Mouse (Mus musculus) frontal cortex, postnatal 36 days (tissue): ENCODE data around the gene Kpnb1.
A peak's percentile ranks its signal among the peaks of the same experiment; 100 is the strongest.
"Not testable (repeated sequence)": the region's sequence is repeated elsewhere in the genome, so short reads cannot be mapped to it uniquely, and the experiment has no call there.

Source experiments
- DNase-seq, 2 experiments: peaks; one replicate each; pipeline ENCODE4 v3.0.0; 2022; ENCODE audit warnings: low spot score in 2 of 2

Kpnb1 gene

DNA sequence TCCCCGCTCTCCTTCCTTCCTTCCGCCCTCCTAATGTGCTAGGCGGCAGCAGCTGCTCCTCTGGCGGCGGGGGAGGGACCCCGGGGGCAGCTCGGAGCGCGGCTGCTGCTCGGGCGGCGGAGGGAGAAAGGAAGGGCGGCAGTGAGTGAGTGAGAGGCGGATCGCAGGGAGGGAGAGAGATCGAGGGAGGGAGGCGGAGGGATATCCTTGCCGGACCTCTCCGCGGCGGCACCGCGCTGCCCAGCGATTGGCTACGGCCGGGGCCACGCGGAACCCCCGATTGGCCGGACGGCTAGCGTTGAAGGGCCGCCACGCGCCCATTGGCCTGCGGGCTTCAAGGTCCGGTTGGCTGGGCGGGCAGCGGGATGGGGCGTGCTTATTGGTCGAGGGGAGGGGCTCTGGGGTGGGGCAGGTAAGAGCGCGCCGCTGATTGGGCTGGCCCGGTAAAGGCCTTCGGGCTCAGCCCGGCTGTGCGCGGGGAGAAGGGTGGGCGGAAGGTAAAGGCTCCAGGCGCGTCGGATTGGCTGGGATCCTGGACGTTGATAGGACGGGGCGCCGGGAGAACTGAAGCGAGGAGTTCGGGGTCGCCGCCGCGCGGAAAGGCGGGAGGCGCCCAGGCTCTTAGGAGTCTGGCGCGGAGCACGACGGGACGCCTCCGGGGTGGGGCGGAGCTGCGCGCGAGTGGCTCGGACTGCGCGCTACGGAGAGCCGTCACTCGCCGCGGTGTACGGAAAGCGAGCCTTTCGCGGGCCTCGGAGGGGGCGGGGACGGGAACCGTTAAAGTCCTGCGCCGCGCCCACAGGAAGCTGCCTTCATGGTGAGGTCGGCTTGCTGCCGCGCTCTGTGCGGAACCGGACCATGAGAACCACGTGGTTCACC is at the start of gene Kpnb1:
TSS of gene Kpnb1 (minus strand) at position 118 of the 879 bp plus-strand sequence.
- DNase-seq, result peak; percentile 99

DNA sequence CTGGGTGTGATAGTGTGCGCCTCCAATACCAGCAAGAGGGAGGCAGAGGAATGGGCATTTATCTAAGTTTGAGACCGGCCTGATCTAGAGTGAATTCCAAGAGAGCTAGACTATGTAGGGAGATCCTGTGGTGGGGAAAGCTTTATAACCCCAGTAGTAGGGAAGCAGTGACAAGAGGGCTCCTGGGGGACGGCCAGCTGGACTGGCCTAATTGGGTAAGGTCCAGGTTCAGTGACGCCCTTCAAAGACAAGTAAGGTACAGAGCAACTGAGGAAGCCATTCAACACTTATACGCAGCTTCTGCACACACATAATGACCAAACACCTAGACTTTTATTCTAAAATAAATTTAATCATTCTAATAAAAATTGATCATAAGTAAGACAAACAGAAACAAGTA is 44.8 kb upstream of the Kpnb1 start:
- no peak for DNase-seq

DNA sequence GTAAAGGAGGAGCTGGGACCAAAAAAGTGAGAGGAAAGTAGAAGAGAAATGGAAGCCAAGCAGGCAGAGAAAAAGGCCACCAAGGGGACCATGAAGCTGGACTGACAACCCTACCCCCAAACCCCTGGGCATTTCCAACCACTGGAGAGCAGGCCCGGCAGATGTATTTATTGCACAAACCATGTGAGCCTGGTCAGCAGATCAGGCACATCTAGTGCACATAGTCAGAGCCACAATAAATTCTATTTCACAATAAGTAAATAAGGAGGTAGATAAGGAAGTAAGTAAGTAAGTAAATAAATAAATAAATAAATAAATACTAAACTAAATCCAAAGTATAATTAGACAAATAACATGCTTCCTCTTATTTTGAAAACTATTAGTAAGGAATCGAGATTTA is 41.7 kb upstream of the Kpnb1 start:
- no peak for DNase-seq

DNA sequence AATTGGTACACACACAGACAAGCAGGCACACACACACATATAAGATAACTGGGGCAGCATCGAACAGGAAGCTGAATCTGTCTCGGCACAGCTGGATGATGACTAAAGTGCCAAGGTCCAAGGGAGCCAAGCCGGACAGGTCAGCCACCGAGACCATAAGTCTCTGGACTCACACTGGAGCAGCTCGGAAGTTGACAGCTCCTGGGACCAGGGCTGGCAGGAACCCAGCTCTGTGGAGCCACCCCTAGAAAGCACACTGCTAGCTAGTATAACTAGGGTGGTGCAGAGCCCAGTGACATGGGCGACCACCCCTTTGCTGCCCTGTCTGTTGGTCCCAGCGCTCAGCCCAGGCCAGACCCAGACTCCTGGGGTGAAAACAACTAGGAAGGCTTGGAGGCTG is 41.3 kb upstream of the Kpnb1 start:
- no peak for DNase-seq

DNA sequence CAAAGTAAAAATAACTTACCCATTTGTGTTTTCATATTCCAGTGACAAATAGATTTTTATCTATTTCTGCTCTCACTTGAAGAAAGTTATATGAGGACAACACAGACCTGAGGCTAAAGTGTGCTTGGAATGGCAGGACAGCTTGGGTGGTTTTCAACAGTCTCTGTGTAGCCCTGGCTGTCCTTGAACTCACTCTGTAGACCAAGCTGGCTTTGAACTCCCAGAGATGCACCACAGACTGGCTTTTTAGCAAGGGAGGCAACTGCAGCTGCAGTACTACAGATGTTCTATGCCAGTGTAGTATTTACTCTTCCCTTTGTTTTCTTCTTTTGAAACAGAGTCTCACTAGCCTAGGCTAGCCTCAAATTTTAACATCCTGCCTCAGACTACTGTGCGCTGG is 38.5 kb upstream of the Kpnb1 start:
- no peak for DNase-seq

DNA sequence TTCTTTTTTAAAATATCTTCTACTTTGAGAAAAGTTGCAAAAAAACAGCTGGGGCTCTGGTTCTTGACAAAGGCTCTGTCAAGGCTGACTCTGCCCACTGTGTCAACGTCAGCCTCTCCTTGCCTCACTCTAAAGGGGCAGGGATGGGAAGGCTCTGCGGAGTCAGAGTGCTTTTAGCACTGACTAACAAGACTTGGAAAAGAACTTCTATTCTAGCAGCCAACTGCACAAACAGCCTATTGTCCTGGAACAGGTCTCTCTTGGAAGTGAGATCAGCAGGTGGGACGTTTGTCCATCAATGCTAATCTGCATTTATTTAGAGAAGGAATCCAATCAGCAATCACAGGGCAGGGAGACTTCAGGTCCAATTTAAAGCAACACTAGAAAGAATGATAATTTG is 35.8 kb upstream of the Kpnb1 start:
- DNase-seq, result no peak

DNA sequence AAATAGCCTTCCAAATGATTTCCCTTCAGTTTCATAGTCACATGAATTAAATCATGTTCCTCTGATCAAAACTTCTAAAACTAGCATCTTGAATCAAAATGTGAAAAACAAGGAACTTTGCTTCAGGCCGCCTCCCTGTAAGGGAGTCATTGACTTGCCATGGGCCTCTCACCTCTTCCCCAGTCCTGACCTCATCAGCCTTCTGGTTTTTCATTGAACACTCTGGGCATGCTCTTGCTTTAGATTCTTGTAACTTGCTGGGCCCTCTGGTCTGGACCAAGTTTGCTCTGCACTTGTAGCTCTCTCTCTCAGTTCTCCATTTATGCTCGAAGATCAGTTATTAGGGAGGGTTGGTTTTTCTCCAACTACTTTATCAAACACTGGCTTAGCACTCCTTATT is 33.9 kb upstream of the Kpnb1 start:
- DNase-seq, result no peak

DNA sequence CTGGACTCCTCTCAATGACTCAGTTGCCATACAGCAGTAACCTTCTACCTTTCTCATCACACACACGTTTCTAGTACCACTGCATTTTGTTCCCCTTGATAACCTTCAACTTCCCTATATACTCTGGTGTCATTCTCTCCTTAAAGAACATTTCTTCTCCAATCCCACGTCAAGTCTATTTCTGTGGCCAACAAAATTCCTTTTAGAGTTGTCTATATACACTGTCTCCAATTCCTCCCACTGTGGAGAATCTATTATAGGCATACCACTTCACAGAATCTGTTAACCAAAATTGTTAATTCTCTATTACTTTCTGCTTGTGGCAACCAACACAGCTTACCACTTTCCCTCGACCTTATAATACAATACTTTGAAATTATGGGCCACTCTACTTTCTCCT is 32.5 kb upstream of the Kpnb1 start:
- DNase-seq, result peak in 1 of 2 experiments; percentile 24

DNA sequence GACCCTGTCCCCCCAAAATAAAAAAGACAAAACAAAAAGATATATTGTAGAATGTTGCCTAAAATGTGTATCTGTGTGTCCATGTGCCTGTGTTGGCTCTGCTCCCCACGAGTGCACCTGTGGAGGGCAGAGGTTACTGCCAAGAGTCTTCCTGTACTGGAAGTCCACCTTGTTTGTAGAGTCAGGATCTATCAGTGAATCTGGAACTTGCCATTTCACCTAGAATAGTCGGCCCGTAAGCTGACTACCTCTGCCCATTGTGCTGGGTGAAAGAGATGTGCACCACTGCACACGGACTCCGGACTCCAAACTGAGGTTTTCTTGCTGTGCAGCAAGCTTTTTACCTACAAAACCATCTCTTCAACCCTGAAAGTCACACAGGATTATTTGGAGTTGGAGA is 26.7 kb upstream of the Kpnb1 start:
- DNase-seq, result no peak

DNA sequence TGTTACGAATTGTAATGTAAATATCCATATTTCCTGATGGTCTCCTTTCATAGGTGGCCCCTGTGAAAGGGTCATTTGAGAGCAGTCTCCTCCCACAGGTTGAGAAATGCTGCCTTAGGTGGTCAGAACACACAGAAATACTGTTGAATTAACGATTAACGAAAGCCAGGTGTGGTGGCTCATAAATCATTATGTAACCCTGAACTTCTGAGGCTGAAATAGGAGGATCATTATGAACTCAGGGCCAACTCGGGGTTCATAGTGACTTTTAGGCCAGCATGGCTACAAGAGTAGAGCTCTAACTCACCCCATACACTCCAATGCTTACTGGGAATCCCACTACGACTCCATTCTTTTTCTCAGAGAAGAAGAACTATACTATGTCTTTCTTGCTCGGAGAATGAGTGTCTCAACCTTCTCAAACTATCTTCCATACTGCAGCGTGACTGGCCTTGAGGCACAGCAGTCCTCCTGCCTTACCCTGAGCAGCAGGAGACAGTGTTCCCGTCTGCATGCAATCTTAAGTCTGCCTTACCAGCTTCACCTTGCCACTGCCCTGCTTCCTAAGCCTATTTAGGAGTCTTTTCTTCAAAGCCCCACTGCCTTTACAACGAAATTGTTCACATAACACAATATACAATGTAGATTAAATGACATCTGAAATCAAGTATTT is 23.2 kb upstream of the Kpnb1 start:
- DNase-seq, result no peak

DNA sequence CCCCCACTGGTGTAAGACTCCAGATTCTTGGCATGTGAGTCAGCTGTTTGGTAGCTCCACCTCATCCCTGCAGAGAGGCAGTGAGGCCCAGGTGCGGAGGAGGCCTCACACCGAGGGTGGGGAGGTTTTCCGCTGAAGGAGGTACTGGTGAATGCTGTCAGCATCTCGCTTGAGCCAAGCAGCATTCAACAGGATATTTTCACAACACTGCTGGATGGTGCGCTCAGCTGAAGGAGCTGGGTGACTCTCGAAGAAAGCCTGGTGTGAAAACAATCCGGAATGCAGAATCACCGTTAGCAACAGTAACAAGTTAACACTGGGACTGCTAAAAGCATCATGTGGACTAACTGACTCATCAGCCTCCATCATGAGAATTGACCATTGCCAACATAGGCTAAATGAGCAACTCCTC is 19.3 kb upstream of the Kpnb1 start:
- DNase-seq, result peak; percentile 62 to 72

DNA sequence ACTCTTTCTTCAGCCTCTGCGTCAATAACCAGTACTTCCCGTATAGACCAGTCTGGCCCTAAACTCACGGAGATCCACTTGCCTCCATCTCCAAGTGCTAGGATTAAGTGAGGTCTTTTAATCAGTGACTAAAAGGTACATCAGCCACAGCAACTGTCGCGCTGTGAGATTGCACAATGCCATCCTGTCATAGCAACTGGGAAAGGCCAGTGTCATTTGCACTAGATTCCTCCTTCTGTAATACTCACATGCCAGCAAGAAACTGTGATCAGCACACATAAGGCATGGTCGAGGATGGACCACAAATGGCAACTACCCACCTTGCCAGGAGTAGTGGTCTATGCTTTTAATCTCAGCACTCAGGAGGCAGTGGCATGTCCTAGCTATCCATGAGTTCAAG is 11.8 kb upstream of the Kpnb1 start:
- DNase-seq, result no peak

DNA sequence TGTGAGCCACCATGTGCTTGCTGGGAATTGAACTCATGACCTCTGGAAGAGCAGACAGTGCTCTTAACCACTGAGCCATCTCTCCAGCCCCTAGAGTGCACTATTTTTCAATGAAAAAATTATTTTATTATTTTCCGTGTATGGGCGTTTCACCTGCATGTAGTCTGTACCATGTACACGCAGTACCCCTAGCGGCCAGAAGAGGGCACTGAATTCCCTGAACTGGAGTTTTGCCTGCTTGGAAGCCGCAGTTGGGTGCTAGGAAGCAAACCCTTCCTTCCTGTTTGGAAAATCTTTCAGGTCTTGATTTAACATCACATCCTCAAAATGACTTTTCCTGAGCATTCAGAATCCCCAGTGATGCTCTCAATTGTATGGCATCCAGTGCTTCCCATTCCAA is 10.9 kb upstream of the Kpnb1 start:
- DNase-seq, result no peak

DNA sequence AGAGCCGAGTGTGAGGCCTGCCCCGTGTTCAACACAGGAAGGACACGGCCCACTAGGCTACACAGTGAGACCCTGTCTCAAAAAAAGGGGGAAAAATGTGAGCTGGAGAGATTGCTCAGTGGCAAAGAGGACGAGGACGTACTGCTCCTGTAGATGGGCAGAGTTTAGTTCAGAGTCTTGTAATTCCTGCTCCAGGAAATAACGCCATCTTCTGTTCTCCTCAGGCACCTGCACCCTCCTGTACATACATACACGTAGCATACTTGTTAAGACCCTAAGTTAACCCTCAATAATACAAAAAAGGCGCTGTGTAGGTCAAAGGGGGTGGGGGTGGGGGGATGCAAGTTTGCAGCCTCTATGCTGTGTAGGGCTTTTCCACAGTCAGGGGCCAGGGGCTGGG is 9.3 kb upstream of the Kpnb1 start:
- no peak for DNase-seq

DNA sequence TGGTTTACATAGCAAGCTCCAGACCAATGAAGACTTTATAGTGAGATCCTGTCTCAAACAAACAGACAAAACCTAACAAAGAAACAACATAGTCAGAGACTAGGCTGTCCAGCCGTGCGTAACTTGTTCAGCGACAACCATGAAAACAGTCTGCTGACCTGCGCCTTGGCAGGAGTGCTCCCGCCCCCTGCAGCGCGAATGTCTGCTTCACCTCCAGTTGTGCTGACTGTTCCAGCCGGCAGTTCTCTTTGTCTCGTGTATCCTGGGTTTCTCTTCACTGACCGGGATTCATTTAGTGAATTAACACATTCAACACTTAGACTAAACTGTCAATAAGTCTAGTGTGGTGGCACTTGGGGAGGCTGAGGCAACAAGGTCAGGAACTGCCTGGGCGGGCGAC is 8.9 kb upstream of the Kpnb1 start:
- no peak for DNase-seq

DNA sequence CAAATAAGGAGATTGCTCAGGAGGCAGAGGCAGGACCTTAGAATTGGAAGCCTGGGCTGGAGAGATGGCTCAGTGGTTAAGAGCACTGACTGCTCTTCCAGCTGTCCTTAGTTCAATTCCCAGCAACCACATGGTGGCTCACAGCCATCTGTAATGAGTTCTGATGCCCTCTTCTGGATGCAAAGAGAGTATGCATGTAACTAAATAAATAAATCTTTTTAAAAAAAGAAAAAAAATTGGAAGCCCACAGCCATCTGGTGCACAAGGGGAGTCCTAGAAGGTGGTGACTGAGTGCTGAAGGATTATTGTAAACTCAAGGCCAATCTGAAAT is 4.9 kb upstream of the Kpnb1 start:
- no peak for DNase-seq

DNA sequence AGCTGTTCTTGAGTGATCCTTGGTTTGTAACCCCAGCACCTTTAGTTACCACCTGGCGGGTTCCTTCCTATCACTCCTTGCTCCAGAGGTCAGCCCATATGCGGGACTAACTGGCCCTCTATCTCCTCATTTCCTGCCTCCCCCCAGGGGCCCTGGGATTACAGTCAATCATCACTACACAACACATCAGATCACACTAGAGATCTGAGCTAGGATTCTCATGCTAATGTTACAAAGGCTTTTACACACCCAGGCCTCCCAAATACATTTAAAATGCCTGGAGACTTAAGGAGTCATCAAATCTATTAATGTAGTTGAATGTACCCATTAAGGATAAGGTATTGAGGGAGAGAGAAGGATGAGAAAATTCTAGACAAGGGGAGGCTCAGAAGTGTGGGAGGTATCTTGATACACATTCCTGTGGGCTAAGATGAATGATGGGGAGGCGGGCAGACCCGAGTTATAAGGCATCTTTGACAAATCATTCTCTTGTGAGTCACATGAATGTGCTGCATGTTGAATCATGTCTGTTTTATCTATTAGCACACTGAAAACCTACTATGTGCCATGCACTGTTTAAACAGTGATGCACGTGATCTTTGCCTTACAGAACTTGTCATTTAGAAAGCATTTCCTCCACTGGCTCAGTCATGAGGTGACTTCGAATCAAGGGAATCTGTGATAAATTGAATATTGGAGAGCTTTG is 4.4 kb upstream of the Kpnb1 start:
- DNase-seq, result no peak

DNA sequence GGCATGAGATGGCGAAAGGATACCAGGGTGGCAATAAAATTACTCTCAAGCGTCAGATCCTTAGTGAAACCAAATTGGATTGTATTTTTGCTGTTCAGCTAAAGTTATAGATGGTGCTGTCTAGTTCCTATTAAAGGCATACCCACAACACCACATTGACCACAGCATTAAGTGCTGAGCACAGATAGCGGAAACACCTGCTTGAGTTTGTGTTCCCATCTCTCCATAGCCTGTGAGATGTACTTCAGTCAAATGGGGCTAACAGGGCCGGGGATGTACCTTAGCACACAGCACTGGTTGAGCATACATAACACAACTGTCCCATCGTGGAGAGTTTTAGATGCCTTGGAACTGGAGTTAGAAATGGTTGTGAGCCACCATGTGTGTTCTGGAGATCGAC is 3.3 kb upstream of the Kpnb1 start:
- no peak for DNase-seq

DNA sequence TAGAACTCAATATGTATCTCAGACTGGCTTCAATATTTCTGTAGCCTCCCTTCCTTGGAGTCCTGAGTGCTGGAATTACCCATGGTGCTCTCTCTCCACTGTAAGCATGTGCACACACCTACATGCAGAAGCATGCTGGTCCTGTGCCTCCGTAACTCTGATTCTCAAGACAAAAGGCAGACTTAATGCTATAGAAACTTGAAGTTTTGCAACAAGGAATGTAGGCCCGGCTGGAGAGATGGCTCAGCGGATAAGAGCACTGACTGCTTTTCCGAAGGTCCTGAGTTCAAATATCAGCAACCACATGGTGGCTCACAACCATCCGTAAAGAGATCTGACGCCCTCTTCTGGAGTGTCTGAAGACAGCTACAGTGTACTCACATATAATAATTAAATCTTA is 2.0 kb upstream of the Kpnb1 start:
- DNase-seq, result not testable (repeated sequence)

DNA sequence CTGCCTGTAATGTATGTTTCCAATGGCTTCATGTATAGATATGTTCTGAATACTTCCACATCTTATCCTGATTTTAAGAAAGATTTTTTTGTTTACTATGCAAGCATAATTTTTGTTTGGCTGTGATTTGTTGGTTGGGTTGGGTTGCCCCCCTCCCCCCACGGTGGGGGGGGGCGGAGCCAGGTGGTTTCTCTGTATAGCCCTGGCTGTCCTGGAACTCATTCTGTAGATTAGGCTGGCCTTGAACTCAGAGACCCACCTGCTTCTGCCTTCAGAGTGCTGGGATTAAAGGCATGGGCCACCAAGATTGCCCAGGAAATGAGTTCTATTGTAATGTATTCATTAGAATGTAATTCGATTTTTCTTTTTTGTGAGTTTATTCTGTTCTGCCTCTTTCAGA is 1.6 kb upstream of the Kpnb1 start:
- no peak for DNase-seq

DNA sequence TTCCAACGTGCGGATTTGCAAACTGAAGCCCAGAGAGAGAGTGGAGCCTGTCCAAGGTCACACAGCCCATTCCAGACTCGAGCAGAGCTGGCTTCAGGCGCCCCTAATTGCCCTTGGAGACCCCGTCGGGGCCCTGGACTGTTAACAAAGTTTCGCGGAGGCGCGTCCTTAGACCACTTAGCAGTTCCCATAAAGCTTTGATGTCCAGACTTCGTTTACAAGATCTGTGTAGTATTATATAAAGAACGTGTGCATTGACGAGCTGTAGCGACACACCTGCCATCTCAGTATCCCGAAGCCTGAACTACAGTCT is 918 bp upstream of the Kpnb1 start:
- no peak for DNase-seq

DNA sequence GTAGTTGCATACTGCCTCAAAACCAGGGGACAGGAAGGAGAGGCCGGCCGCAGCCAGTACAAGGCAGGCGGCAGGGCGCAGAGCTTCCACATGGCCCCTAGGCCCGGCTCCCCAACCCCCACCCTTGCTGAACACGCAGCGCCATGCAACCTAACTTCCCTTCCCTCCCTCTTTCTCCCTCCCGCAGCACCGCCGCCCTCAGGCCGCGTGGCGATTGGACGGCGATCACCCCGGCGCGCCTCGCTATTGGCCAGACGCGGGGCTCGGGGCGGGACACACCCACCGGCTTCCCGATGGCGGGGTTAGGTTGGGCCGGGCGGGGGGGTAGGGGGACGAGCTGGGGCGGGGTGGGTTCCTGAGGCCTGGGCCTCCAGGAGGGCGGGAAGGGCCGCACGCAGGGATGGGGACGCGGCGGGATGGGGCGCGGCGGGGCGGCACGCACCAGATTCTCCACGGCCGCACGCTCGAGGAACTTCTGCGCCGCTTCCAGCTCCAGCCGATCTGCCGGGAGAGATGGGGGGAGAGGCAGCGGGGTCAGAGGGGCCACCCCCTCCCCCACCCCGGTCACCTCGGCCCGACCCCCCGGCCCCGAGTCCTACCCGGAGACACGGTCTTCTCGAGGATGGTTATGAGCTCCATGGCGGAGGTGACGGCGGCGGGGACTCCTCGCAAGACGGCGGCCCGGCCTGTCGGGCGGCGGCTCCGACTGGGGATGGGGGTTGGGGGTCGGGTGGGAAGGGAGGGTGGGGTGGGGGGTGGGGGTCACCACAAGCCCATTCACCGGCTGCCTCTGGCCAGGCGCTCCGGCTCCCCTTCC is 526 bp downstream of the Kpnb1 start:
- DNase-seq, result peak; percentile 95 to 96
